Mouse (Mus musculus) liver, postnatal 0 days (tissue): Measurements from ENCODE around the gene Bcat2. TPM values are rescaled to one million over a fixed set of nuclear protein-coding genes. Genes with fewer than 3 reads are reported as not detected.

Experiments
- ATAC-seq: fragments of 200-750 bp; cut with Nextera tagmentation; 2 replicates; pipeline ENCODE4 v1.8.0; 2017; ENCODE audit warnings: mild to moderate bottlenecking, moderate library complexity
- DNase-seq: peaks from one replicate; pipeline ENCODE4 v3.0.0-alpha.2; 2016
- H3K27ac ChIP-seq: fragments of 300-500 bp; sonication (generic); 2 replicates; pipeline ENCODE4 v1.5.1; 2014; ENCODE audit warnings: antibody characterized with exemption, moderate library complexity, mild to moderate bottlenecking, low read depth
- H3K27me3 ChIP-seq: fragments of 300-500 bp; sonication (generic); 2 replicates; pipeline ENCODE4 v1.6.1; 2014; ENCODE audit warnings: low read length, control low read depth, mixed read lengths; ENCODE audit not compliant: insufficient read depth
- H3K36me3 ChIP-seq: fragments of 300-500 bp; sonication (generic); replicated peaks from 2 replicates; pipeline ENCODE4 v1.6.1; 2014; ENCODE audit warnings: mild to moderate bottlenecking, control low read depth, low read length, moderate library complexity, mixed read lengths; ENCODE audit not compliant: insufficient read depth
- H3K4me1 ChIP-seq: fragments of 300-500 bp; sonication (generic); 2 replicates; pipeline ENCODE4 v1.6.1; 2014; ENCODE audit warnings: antibody characterized with exemption, mild to moderate bottlenecking, control low read depth; ENCODE audit not compliant: insufficient read depth
- H3K4me2 ChIP-seq: fragments of 300-500 bp; sonication (generic); 2 replicates; pipeline ENCODE4 v1.6.1; 2014; ENCODE audit warnings: low read depth, mild to moderate bottlenecking, low read length, moderate library complexity, mixed read lengths
- H3K4me3 ChIP-seq: fragments of 300-500 bp; sonication (generic); 2 replicates; pipeline ENCODE4 v1.5.1; 2014; ENCODE audit warnings: low read depth, low read length
- H3K9ac ChIP-seq: fragments of 300-500 bp; sonication (generic); replicated peaks from 2 replicates; pipeline ENCODE4 v1.6.1; 2014; ENCODE audit warnings: mild to moderate bottlenecking, moderate library complexity
- H3K9me3 ChIP-seq: fragments of 300-500 bp; sonication (generic); 2 replicates; pipeline ENCODE4 v1.6.1; 2016; ENCODE audit warnings: mild to moderate bottlenecking, control low read depth, low read length, mixed read lengths
- CTCF ChIP-seq: sonication (generic); IDR thresholded peaks from 2 replicates; pipeline ENCODE4 v1.5.1; 2016; ENCODE audit warnings: antibody characterized with exemption, low read depth
- EP300 ChIP-seq: IDR thresholded peaks from 2 replicates; pipeline ENCODE4 v1.6.1; 2016; ENCODE audit warnings: antibody characterized with exemption, low read depth, mild to moderate bottlenecking
- WGBS: fragments of 180-500 bp; shearing (Covaris S2); extraction: QIAGEN DNeasy Blood & Tissue Kit; methylation state at CpG from one replicate; pipeline ENCODE4 v1.1.7; 2014; ENCODE audit not compliant: insufficient replicate concordance; 5-methylcytosine and 5-hydroxymethylcytosine counted together
- polyA plus RNA-seq: library from polyadenylated mRNA; unstranded; fragments of >200 nt; fragmentation: Nextera tagmentation; extraction: Ambion mirVana; gene quantifications from 2 replicates; pipeline ENCODE4 v1.2.1, GENCODE M21; 2015

Gene Bcat2
- polyA plus RNA-seq, 1 experiment from 2014 or later, result 32.3 TPM

- no peaks in the 10 kb centered on the region for H3K9me3 ChIP-seq
- H3K27ac ChIP-seq, result no peak overlapping the region
- no peak overlapping the region for H3K4me3 ChIP-seq
- H3K36me3 ChIP-seq, result no peaks in the 10 kb centered on the region
- no peak overlapping the region for H3K9ac ChIP-seq
- TF ChIP-seq CTCF, result 0 out of 2 replicates have a peak, but pooled peaks have one; percentile 24
- no peak for TF ChIP-seq EP300
- 74% methylated on average over 1 of the region's 1 CpGs for WGBS
- H3K27me3 ChIP-seq, result no peaks in the 10 kb centered on the region
- no peak for ATAC-seq
- peaks cover 17% of the 10 kb centered on the region for H3K4me1 ChIP-seq
- DNase-seq, result no peak
- H3K4me2 ChIP-seq, result no peak overlapping the region
These were observed 34.3 kb upstream of the Bcat2 start for GRCm38 (mm10) chr7:45535676-45536075.

GRCm38 (mm10) chr7:45537602-45538001, 32.4 kb upstream of the Bcat2 start:
- 83% methylated on average over 10 of the region's 10 CpGs for WGBS
- Histone ChIP-seq H3K36me3 (no peaks in the 10 kb centered on the region), H3K9ac (no peak overlapping the region), H3K4me1 (peaks cover 15% of the 10 kb centered on the region; the same call in 1 of the 2 replicates), H3K9me3 (no peaks in the 10 kb centered on the region), H3K4me2 (peak overlapping the region; percentile 77), H3K27me3 (no peaks in the 10 kb centered on the region), H3K4me3 (no peak overlapping the region), H3K27ac (no peak overlapping the region)
- no peak for TF ChIP-seq EP300
- no peak for TF ChIP-seq CTCF
- ATAC-seq, result no peak
- no peak for DNase-seq

- 7% methylated on average over 28 of the region's 29 CpGs for WGBS
- ATAC-seq (peak; percentile 83), DNase-seq (peak; percentile 38)
- Histone ChIP-seq H3K4me1 (peaks cover 15% of the 10 kb centered on the region; the same call in 1 of the 2 replicates), H3K9ac (peak overlapping the region; percentile 58; the same call in 1 of the 2 replicates), H3K4me2 (peak overlapping the region; percentile 77), H3K27ac (no peak overlapping the region), H3K4me3 (peak overlapping the region; percentile 38), H3K36me3 (no peaks in the 10 kb centered on the region), H3K27me3 (no peaks in the 10 kb centered on the region), H3K9me3 (no peaks in the 10 kb centered on the region)
- TF ChIP-seq EP300, result no peak
- peak; percentile 41 for TF ChIP-seq CTCF
These were observed 31.6 kb upstream of the Bcat2 start for GRCm38 (mm10) chr7:45538163-45539041.

- 80% methylated on average over 3 of the region's 3 CpGs for WGBS
- TF ChIP-seq EP300 (no peak), CTCF (no peak)
- no peak for ATAC-seq
These were observed 30.9 kb upstream of the Bcat2 start for GRCm38 (mm10) chr7:45539095-45539494.

GRCm38 (mm10) chr7:45540213-45540612, 29.7 kb upstream of the Bcat2 start:
- no peak overlapping the region for H3K9ac ChIP-seq
- peaks cover 15% of the 10 kb centered on the region; the same call in 1 of the 2 replicates for H3K4me1 ChIP-seq
- H3K4me2 ChIP-seq, result no peak overlapping the region
- no peaks in the 10 kb centered on the region for H3K36me3 ChIP-seq
- no peak for ATAC-seq
- no peaks in the 10 kb centered on the region for H3K9me3 ChIP-seq
- H3K27me3 ChIP-seq, result no peaks in the 10 kb centered on the region
- TF ChIP-seq EP300 (no peak), CTCF (no peak)
- H3K4me3 ChIP-seq, result no peak overlapping the region
- no peak overlapping the region for H3K27ac ChIP-seq
- 67% methylated on average over 2 of the region's 2 CpGs for WGBS
- no peak for DNase-seq

More at GRCm38 (mm10) chr7:45539095-45539494, 30.9 kb upstream of the Bcat2 start:
- Histone ChIP-seq H3K4me3 (no peak overlapping the region), H3K9me3 (no peaks in the 10 kb centered on the region), H3K36me3 (no peaks in the 10 kb centered on the region), H3K4me2 (no peak overlapping the region), H3K9ac (no peak overlapping the region), H3K4me1 (peaks cover 15% of the 10 kb centered on the region; the same call in 1 of the 2 replicates), H3K27me3 (no peaks in the 10 kb centered on the region), H3K27ac (no peak overlapping the region)
- DNase-seq, result no peak

GRCm38 (mm10) chr7:45544525-45544924, 25.4 kb upstream of the Bcat2 start:
- Histone ChIP-seq H3K9ac (no peak overlapping the region), H3K9me3 (no peaks in the 10 kb centered on the region), H3K4me3 (no peak overlapping the region), H3K4me1 (peaks cover 4% of the 10 kb centered on the region; the same call in 1 of the 2 replicates), H3K36me3 (no peaks in the 10 kb centered on the region), H3K4me2 (no peak overlapping the region), H3K27ac (no peak overlapping the region), H3K27me3 (no peaks in the 10 kb centered on the region)
- WGBS, result 76% methylated on average over 1 of the region's 1 CpGs
- no peak for DNase-seq
- TF ChIP-seq CTCF, result peak; percentile 51
- no peak for TF ChIP-seq EP300
- no peak for ATAC-seq
